Mouse (Mus musculus): ENCODE measurements around the gene Mthfd2l. TPM values are rescaled to one million over a fixed set of nuclear protein-coding genes. Genes with fewer than 3 reads are reported as not detected.

The Mthfd2l gene
- polyA plus RNA-seq, 1 experiment: 61.1 TPM

- DNase-seq (ENCODE audit: low read depth): no peak
These were observed 18.6 kb downstream of the Mthfd2l start for GRCm38 (mm10) chr5:90949499-90949898.

GRCm38 (mm10) chr5:90951475-90951874 lies 20.6 kb downstream of the Mthfd2l start:
- DNase-seq (ENCODE audit: low read depth): no peak

- no peak for DNase-seq (ENCODE audit: low read depth)
These were observed 22.0 kb downstream of the Mthfd2l start for GRCm38 (mm10) chr5:90952731-90953481.

- no peak for DNase-seq (ENCODE audit: low read depth)
These were observed 33.4 kb downstream of the Mthfd2l start for GRCm38 (mm10) chr5:90964316-90964715.

- DNase-seq (ENCODE audit: low read depth): no peak
These were observed 33.8 kb downstream of the Mthfd2l start for GRCm38 (mm10) chr5:90964764-90965163.

- DNase-seq (ENCODE audit: low read depth): no peak
These were observed 34.5 kb downstream of the Mthfd2l start for GRCm38 (mm10) chr5:90965386-90965785.

GRCm38 (mm10) chr5:90977244-90977643 lies 46.3 kb downstream of the Mthfd2l start:
- DNase-seq (ENCODE audit: low read depth): no peak

DNA sequence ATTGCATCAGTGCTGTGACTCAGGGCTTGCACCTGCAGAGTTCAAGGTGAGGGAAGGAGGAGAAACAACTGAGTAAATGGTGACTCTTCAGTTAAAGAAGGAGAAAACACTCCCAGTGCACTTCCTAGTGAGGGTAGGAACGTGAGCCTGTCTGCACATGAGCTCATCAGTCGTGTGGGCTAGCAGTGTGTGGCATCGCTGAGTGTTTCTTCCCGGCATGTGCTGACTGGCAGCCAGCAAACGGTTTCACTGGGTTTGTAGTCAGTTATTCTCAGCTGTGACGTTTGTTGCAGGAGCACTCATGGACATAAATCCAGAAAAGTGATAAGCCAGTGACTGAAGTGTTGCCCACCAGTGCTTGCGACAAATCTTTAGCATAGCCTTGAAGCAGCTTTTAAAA lies 49.4 kb downstream of the Mthfd2l start:
- no peak for DNase-seq (ENCODE audit: low read depth)

DNA sequence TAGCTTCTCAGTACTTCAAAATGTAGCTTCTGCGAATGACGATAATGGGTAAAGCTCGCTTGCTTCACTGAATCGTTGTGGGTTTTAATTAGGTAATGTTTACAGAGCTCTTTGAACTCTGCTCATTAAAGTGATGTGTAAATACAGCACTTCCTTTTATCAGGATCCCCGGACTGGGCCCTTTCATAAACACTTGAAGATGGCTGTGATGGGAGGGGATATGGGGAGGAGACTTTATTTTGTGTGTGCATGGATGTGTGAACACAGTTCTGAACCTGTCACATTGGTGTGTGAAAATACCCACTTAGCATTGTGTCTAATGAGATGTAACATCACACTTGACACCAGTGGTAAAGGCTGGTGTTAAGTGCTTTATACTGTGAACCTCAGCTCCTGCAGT lies 56.7 kb downstream of the Mthfd2l start:
- no peak for DNase-seq (ENCODE audit: low read depth)

GRCm38 (mm10) chr5:90988149-90988548 lies 57.2 kb downstream of the Mthfd2l start:
- no peak for DNase-seq (ENCODE audit: low read depth)

- DNase-seq (ENCODE audit: low read depth): no peak
These were observed 57.7 kb downstream of the Mthfd2l start for GRCm38 (mm10) chr5:90988592-90988991.

GRCm38 (mm10) chr5:90999942-91000341 lies 69.0 kb downstream of the Mthfd2l start:
- DNase-seq (ENCODE audit: low read depth): no peak

GRCm38 (mm10) chr5:91015216-91015615 lies 84.3 kb downstream of the Mthfd2l start:
- no peak for DNase-seq (ENCODE audit: low read depth)

DNA sequence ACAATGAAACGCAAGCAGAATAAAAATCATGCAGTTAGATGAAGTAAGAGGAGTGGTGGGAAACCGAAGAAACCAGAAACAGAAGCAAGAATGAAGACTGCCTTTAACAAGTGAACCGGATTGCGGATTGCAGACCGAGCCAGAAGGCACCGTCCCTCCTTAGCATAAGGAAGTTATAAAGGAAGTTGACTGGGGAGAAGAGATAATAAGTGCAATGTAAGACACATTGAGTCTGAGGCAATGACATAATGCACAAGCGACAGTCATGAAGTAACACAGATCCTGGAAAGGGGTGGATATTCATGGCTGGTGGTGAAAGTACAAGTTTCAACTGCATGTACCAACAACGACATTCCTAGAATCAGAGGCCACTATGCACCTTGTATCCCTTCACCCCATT lies 92.2 kb downstream of the Mthfd2l start:
- DNase-seq (ENCODE audit: low read depth): no peak

GRCm38 (mm10) chr5:91027164-91027563 lies 96.2 kb downstream of the Mthfd2l start, which contains the start of gene Epgn:
Epgn (plus strand) TSS chr5:91027464.
- no peak for DNase-seq (ENCODE audit: low read depth)

GRCm38 (mm10) chr5:91027840-91028239 lies 96.9 kb downstream of the Mthfd2l start:
- DNase-seq (ENCODE audit: low read depth): no peak

- no peak for DNase-seq (ENCODE audit: low read depth)
These were observed 99.7 kb downstream of the Mthfd2l start for GRCm38 (mm10) chr5:91030629-91031028.

- no peak for DNase-seq (ENCODE audit: low read depth)
These were observed 104.4 kb downstream of the Mthfd2l start for GRCm38 (mm10) chr5:91035341-91035740.

GRCm38 (mm10) chr5:91036628-91037027 lies 105.7 kb downstream of the Mthfd2l start:
- peak; percentile 83 for DNase-seq (ENCODE audit: low read depth)

DNA sequence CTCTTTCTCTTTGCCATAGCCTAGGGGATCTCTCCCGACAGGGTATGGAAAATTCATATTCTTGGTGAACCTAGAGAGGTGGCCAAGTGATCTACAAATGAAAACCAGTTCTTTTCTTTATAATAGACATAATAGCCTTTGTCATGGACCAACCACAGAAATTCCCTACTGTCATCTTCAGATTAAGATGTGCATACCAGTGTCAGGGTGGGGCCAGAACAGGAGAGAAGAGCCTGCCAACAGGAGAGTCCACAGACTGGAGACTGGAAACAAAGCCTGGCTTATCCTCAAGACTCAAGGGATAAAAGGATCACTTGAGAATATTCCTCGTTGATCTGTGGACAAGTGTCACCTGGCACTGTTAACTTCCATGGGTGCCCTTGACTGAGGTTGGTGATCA lies 106.8 kb downstream of the Mthfd2l start:
- DNase-seq (ENCODE audit: low read depth): no peak

- peak; percentile 72 for DNase-seq (ENCODE audit: low read depth)
These were observed 107.6 kb downstream of the Mthfd2l start for GRCm38 (mm10) chr5:91038547-91038946.

DNA sequence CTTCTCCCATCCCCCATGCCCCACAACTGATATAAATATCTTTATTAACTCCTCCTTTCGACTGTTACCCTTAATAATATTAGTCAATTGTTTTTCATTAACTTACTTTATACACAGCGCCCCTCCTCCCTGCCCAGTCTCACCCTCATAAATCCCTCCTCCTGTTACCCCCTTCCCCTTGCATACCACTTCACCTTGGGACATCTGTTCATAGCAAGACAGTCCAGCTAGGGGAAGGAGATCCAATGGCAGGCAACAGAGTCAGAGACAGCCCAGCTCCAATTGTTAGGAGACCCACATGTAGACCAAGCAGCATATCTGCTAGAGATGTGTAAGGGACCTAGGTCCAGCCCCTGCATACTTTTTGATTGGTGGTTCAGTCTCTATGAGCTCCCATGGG lies 108.0 kb downstream of the Mthfd2l start:
- no peak for DNase-seq (ENCODE audit: low read depth)

DNA sequence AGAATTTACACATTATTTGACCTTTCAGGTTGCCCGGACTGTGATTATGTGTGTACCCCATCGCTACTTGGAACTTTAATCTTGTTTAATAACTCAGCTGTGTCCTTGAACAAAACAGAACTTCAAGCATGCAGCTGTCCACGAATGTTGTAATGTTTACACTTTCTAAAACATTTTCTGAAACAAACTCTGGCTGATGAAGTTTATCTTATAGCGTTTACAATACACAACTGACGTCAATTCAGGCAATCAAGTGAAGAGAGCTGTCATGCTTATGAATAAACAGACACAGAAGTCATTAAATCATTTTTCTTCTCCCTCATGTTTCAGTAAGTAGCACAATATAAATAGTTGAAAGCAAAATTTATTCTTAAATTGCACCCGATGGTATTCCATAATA lies 117.1 kb downstream of the Mthfd2l start:
- no peak for DNase-seq (ENCODE audit: low read depth)

- no peak for DNase-seq (ENCODE audit: low read depth)
These were observed 117.5 kb downstream of the Mthfd2l start for GRCm38 (mm10) chr5:91048397-91048796.
